Mouse (Mus musculus) stomach, postnatal 0 days (tissue): ENCODE data around the gene Fam129b. TPM values are rescaled to one million over a fixed set of nuclear protein-coding genes. Genes with fewer than 3 reads are reported as not detected.

Experiments used
- ATAC-seq: fragments of 200-750 bp; cut with Nextera tagmentation; 2 replicates; pipeline ENCODE4 v1.8.0; 2017; ENCODE audit not compliant: low FRiP score, low TSS enrichment
- DNase-seq: peaks from one replicate; pipeline ENCODE4 v3.0.0-alpha.2; 2016; ENCODE audit warnings: low spot score
- H3K27ac ChIP-seq: fragments of 300-500 bp; sonication (generic); replicated peaks from 2 replicates; pipeline ENCODE4 v1.5.1; 2014; ENCODE audit warnings: mild to moderate bottlenecking, control low read depth
- H3K27me3 ChIP-seq: fragments of 300-500 bp; sonication (generic); 2 replicates; pipeline ENCODE4 v1.6.1; 2014; ENCODE audit warnings: low read length; ENCODE audit not compliant: control insufficient read depth, insufficient read depth
- H3K36me3 ChIP-seq: fragments of 300-500 bp; sonication (generic); 2 replicates; pipeline ENCODE4 v1.6.1; 2014; ENCODE audit warnings: low read length, mixed read lengths; ENCODE audit not compliant: control insufficient read depth, insufficient read depth
- H3K4me1 ChIP-seq: fragments of 300-500 bp; sonication (generic); replicated peaks from 2 replicates; pipeline ENCODE4 v1.6.1; 2014; ENCODE audit warnings: antibody characterized with exemption; ENCODE audit not compliant: control insufficient read depth, insufficient read depth
- H3K4me2 ChIP-seq: fragments of 300-500 bp; sonication (generic); replicated peaks from 2 replicates; pipeline ENCODE4 v1.6.1; 2014; ENCODE audit warnings: low read depth, mild to moderate bottlenecking, control low read depth, moderate library complexity
- H3K4me3 ChIP-seq: fragments of 300-500 bp; sonication (generic); 2 replicates; pipeline ENCODE4 v1.5.1; 2014; ENCODE audit warnings: low read depth, low read length, control low read depth
- H3K9ac ChIP-seq: fragments of 300-500 bp; sonication (generic); 2 replicates; pipeline ENCODE4 v1.6.1; 2014; ENCODE audit warnings: mild to moderate bottlenecking, low read length, control low read depth, mixed read lengths
- H3K9me3 ChIP-seq: fragments of 300-500 bp; sonication (generic); 2 replicates; pipeline ENCODE4 v1.6.1; 2016; ENCODE audit warnings: low read length; ENCODE audit not compliant: control insufficient read depth
- CTCF ChIP-seq: IDR thresholded peaks from 2 replicates; pipeline ENCODE4 v1.5.1; 2016; ENCODE audit warnings: antibody characterized with exemption, low read depth, mild to moderate bottlenecking, moderate library complexity
- EP300 ChIP-seq: optimal IDR thresholded peaks from 2 replicates; pipeline ENCODE3; 2016; ENCODE audit warnings: antibody characterized with exemption
- WGBS: fragments of 180-500 bp; shearing (Covaris S2); extraction: QIAGEN DNeasy Blood & Tissue Kit; methylation state at CpG from one replicate; pipeline ENCODE4 v1.1.7; 2014; 5-methylcytosine and 5-hydroxymethylcytosine counted together
- polyA plus RNA-seq: library from polyadenylated mRNA; unstranded; fragments of >200 nt; fragmentation: Nextera tagmentation; extraction: Ambion mirVana; gene quantifications from 2 replicates; pipeline ENCODE4 v1.2.1, GENCODE M21; 2015

Gene Fam129b
- 90.7 and 101 TPM in 2 replicates for polyA plus RNA-seq

DNA sequence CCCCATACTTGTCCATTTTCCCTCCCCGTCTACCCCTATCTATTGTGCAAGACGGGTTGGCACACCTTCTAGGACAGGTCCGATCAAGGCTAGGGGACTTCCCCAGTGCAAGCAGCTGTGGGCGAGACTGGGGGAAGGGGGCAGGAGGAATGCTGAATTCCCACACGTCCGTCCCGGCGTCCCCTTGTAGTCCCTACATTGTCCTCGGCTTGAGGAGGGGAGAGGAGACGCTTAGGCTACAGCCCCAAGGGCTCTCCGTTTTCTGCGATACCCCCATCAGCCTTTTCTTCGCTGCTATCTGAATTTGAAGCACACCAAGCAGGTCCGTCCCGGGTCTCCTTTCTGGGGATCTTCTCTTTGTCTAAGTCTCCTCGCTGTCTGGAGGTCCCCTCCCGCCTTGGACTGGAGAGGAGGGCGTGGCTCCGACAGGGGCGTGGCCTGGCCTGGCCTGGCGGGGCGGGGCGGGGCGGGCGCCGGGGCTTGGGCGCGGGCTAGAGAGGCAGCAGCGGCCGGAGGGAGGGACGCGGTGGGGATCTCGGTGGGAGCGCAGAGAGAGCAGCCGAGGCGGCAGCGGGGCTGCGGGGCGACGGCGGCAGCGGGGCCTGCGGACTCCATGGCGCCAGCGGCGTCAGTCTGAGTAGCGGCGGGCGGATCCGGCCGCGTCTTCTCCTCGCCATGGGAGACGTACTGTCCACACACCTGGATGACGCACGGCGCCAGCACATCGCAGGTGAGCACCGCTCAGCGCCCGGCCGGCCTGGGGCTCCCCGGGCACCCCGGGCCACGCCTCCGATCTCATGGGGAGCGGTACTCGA lies at the start of gene Fam129b:
Gene Fam129b (plus strand): TSS at position 440 of the 815 bp plus-strand sequence.
- no peaks in the 10 kb centered on the region for H3K9me3 ChIP-seq
- peak within 1 kb of the TSS; percentile 93 for H3K27ac ChIP-seq
- no peaks in the 10 kb centered on the region for H3K27me3 ChIP-seq
- DNase-seq, result peak; percentile 94
- TF ChIP-seq EP300, result no peak
- peak; percentile 3; the same call in 1 of the 2 replicates for TF ChIP-seq CTCF
- peak within 1 kb of the TSS; percentile 89 for H3K4me2 ChIP-seq
- ATAC-seq, result peak; percentile 82
- peaks cover 15% of the 10 kb centered on the region for H3K4me1 ChIP-seq
- 1% methylated on average over 44 of the region's 68 CpGs for WGBS
- H3K9ac ChIP-seq, result peak within 1 kb of the TSS; percentile 88
- no peaks in the 10 kb centered on the region for H3K36me3 ChIP-seq
- H3K4me3 ChIP-seq, result peak within 1 kb of the TSS; percentile 88

DNA sequence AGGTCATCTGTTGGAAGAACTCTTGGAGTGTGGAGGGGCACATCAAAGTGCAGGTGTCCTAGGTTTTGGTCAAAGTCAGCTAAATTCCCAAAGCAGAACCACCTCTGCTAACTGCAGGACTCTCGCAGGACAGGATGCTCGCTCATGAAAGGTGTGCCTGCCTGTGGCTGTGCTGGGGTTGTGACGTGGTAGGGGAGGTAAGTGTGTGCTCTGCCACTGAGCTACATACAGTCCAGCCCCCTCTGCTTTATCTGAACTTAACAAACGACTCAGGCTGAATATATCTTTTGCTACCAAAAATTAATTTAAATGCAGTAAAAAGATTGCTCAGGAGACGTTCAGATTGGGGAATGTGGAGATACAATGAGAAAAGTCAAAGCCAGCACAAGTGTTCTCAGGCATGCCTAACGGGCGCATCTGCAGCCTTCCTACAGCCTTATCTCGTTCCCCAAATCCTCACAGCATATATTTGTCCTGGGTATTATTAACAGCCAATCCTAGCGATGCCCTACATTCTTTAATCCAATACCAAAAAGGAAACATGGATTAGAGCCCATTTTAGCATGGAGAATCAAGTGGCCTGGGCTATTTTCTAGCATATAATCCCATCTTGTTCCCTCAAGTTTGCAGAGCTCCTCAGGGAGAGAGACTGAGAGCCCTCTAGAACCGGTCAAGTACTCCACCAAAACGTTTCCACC lies 46.8 kb upstream of the Fam129b start:
- no peak overlapping the region for H3K27ac ChIP-seq
- no peaks in the 10 kb centered on the region for H3K27me3 ChIP-seq
- H3K36me3 ChIP-seq, result no peaks in the 10 kb centered on the region
- H3K4me3 ChIP-seq, result no peak overlapping the region
- no peak for TF ChIP-seq EP300
- no peak for TF ChIP-seq CTCF
- no peaks in the 10 kb centered on the region for H3K9me3 ChIP-seq
- no peaks in the 10 kb centered on the region for H3K4me1 ChIP-seq
- 60% methylated on average over 11 of the region's 11 CpGs for WGBS
- H3K4me2 ChIP-seq, result no peak overlapping the region
- DNase-seq, result no peak
- ATAC-seq, result no peak
- no peak overlapping the region for H3K9ac ChIP-seq

DNA sequence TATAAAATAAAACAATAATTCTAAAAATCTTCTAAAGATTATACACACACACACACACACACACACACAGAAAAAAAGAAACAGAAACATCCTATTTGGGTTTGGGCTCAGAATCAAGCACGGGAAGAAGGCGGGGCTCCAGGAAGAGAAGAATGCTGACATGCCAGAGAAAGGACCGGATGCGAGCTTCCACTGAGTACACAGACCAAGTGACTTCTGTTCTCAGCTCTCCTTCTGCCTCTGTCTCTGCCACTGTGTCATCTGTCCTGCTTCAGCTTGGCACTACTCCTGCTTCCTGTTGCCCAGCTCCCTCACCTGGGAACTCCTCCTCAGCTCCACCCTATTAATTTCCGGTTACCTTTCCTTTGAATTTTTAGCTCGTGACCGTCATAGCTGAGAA lies 41.4 kb upstream of the Fam129b start:
- TF ChIP-seq CTCF (no peak), EP300 (no peak)
- ATAC-seq (peak; percentile 68; the same call in 1 of the 2 replicates), DNase-seq (peak; percentile 34)
- H3K9me3 ChIP-seq, result no peaks in the 10 kb centered on the region
- no peak overlapping the region for H3K4me3 ChIP-seq
- peak overlapping the region; percentile 83 for H3K27ac ChIP-seq
- H3K4me2 ChIP-seq, result peak overlapping the region; percentile 15; the same call in 1 of the 2 replicates
- peak overlapping the region; percentile 23; the same call in 1 of the 2 replicates for H3K9ac ChIP-seq
- 18% methylated on average over 7 of the region's 7 CpGs for WGBS
- H3K36me3 ChIP-seq, result no peaks in the 10 kb centered on the region
- H3K4me1 ChIP-seq, result no peaks in the 10 kb centered on the region
- no peaks in the 10 kb centered on the region for H3K27me3 ChIP-seq

DNA sequence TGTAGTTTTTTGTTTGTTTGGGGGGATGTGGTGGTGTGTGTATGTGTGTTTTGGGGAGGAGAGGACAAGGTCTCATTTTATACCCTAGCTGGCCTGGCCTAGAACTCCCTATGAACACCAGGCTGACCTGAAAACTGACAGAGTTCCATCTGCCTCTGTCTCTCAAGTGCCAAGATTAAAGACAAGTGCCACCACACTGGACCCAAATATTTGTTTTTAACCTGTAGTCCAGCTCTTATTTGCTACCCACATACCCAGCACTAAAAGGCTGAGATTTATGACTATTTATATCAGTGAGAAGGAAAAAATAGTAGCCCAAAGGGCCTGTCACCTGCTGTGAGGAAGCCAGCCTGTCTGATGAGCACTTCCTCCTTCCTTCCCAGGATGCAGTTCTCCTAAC lies 40.3 kb upstream of the Fam129b start:
- Histone ChIP-seq H3K4me2 (no peak overlapping the region), H3K27ac (no peak overlapping the region; the same call in 1 of the 2 replicates), H3K9ac (no peak overlapping the region), H3K36me3 (no peaks in the 10 kb centered on the region), H3K27me3 (no peaks in the 10 kb centered on the region), H3K4me3 (no peak overlapping the region), H3K9me3 (no peaks in the 10 kb centered on the region), H3K4me1 (no peaks in the 10 kb centered on the region)
- ATAC-seq, result no peak
- TF ChIP-seq EP300 (no peak), CTCF (no peak)
- no peak for DNase-seq

DNA sequence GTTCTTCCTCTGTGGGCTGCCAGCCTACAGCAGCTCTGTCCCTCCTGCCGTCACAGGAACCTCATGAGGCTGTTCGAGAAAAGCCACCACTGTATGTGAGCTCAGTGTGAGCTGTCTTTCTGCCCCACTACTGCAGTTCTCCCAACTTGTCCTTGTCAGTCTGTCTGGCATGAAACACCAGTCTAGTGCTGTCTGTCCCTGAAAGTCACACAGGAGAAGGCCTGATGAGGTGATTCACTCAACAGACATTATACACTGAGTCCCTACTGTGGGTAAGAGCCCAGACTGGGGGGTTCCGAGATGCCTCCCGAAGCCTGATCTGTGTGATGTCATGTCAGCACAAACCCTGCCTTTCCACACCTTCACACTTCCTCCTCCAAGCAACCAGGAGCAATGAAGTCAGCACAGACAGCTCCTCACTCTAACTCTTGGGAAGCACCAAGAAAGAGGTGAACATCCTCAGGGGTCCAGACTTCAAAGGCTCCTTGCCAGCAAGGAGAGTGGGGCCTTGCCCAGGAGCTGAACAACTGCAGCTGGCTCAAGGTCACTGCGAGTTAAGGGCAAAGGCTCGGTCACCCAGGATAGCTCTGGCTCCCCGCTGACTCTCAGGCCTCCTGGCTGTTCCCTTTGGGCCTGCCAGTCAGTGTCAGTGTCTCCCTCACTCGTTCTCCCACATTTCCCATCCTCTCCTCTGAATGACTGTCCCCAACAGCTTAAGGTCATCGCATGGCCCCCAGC lies 37.6 kb upstream of the Fam129b start:
- 65% methylated on average over 9 of the region's 9 CpGs for WGBS
- Histone ChIP-seq H3K4me2 (no peak overlapping the region), H3K4me3 (no peak overlapping the region), H3K9ac (no peak overlapping the region), H3K27ac (no peak overlapping the region), H3K36me3 (no peaks in the 10 kb centered on the region), H3K9me3 (no peaks in the 10 kb centered on the region), H3K4me1 (no peaks in the 10 kb centered on the region), H3K27me3 (no peaks in the 10 kb centered on the region)
- ATAC-seq (no peak), DNase-seq (no peak)
- no peak for TF ChIP-seq CTCF
